Mouse (Mus musculus) neural tube, embryonic 10.5 days (tissue): ENCODE data around the gene Slc7a14.
A peak's percentile ranks its signal among the peaks of the same experiment; 100 is the strongest.

Experiments used
- DNase-seq: peaks from one replicate; pipeline ENCODE4 v3.0.0-alpha.2; 2017; ENCODE audit warnings: low spot score; ENCODE audit errors: extremely low spot score

Gene Slc7a14

GRCm38 (mm10) chr3:31209001-31209400 is 101.2 kb downstream of the Slc7a14 start:
- peak; percentile 49 for DNase-seq

GRCm38 (mm10) chr3:31208458-31208994 is 101.7 kb downstream of the Slc7a14 start:
- no peak for DNase-seq

- no peak for DNase-seq
Observed at GRCm38 (mm10) chr3:31208046-31208445, 102.1 kb downstream of the Slc7a14 start.

- DNase-seq = no peak
Observed at GRCm38 (mm10) chr3:31205167-31205566, 105.0 kb downstream of the Slc7a14 start.

- DNase-seq = no peak
Observed at GRCm38 (mm10) chr3:31203947-31204346, 106.2 kb downstream of the Slc7a14 start.

- DNase-seq = no peak
Observed at GRCm38 (mm10) chr3:31199162-31199877, 110.9 kb downstream of the Slc7a14 start.

GRCm38 (mm10) chr3:31191402-31191801 is 118.8 kb downstream of the Slc7a14 start:
- DNase-seq = no peak

GRCm38 (mm10) chr3:31190342-31190741 is 119.8 kb downstream of the Slc7a14 start:
- no peak for DNase-seq

- DNase-seq = no peak
Observed at GRCm38 (mm10) chr3:31166365-31166871, 143.8 kb downstream of the Slc7a14 start.

- no peak for DNase-seq
Observed at GRCm38 (mm10) chr3:31165803-31166202, 144.4 kb downstream of the Slc7a14 start.

- DNase-seq = no peak
Observed at GRCm38 (mm10) chr3:31162860-31163259, 147.3 kb downstream of the Slc7a14 start.

- no peak for DNase-seq
Observed at GRCm38 (mm10) chr3:31161336-31161735, 148.8 kb downstream of the Slc7a14 start.

GRCm38 (mm10) chr3:31160046-31160445 is 150.1 kb downstream of the Slc7a14 start:
- no peak for DNase-seq

GRCm38 (mm10) chr3:31157776-31158175 is 152.4 kb downstream of the Slc7a14 start:
- no peak for DNase-seq

GRCm38 (mm10) chr3:31156126-31156525 is 154.1 kb downstream of the Slc7a14 start:
- DNase-seq = no peak
